Mouse (Mus musculus) lung, postnatal 0 days (tissue): ENCODE data around the gene Camk1d.

Experiments
- CTCF ChIP-seq: IDR thresholded peaks from 2 replicates; pipeline ENCODE4 v1.5.1; 2016; ENCODE audit warnings: antibody characterized with exemption, mild to moderate bottlenecking
- EP300 ChIP-seq: IDR thresholded peaks from 2 replicates; pipeline ENCODE4 v1.6.1; 2016; ENCODE audit warnings: antibody characterized with exemption, mild to moderate bottlenecking, control low read depth

GRCm38 (mm10) chr2:5324806-5325205 is 389.5 kb downstream of the Camk1d start:
- TF ChIP-seq CTCF (no peak), EP300 (no peak)
